12 mouse cellular contexts compared by ENCODE assay signal in the genomic region with DNA sequence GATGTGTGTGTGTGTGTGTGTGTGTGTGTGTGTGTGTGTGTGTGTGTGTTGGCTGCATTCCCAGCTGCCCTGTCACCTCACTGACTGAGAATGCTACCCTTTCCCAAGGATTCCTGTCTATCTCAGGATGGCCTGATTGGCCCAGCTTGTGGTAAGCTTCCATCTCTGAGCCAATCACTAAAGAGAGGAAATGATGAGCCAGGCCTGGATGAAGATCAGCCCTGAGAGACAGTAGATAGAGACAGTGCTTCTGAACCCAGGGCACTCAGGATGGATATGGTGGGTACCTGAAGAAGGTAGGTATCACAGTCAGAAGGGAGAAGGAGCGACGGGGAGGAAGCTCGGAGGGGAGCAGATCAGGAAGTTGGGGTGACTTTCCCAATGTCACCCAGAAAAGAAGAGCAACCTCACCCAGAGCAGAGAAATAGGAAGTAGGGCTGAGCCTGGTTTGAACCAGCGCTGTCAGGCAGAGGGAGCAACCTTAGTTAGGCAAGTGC. TPM values are rescaled to one million over a fixed set of nuclear protein-coding genes. Genes with fewer than 3 reads are reported as not detected.
A peak's percentile ranks its signal among the peaks of the same experiment; 100 is the strongest.
DNase-seq lines count a peak whose midpoint lies in the region; ATAC-seq and TF ChIP-seq lines count a peak whose summit lies in the region.
"Had no signal": no experiment of that assay in that cellular context is flagged by ENCODE, and none has a peak within 500 bp of the region (broad histone marks: within the 10 kb centered on the region; RNA-seq: fewer than 3 reads in every experiment).

No protein-coding gene starts in this region.

- intact Hi-C loops in gastrocnemius, adult 2 months (cut with DNase I) = no loop called here

- ATAC-seq in liver, embryonic 11.5 days (replicated peaks; ENCODE audit: low FRiP score) = no peak
- ATAC-seq in liver, postnatal 0 days = peak; percentile 51
- ATAC-seq: midbrain, embryonic 16.5 days had no signal

- no peak overlapping the region for H3K4me3 ChIP-seq in gastrocnemius, adult 2 months
- no peak overlapping the region for H3K4me3 ChIP-seq in liver, adult 2 months (ENCODE audit: insufficient read depth, low read depth, low read length)
- no peak overlapping the region for H3K4me3 ChIP-seq in liver, embryonic 11.5 days (ENCODE audit: low read depth, low read length)
- H3K4me3 ChIP-seq in liver, postnatal 0 days (ENCODE audit: low read depth, low read length) = no peak overlapping the region
- H3K4me3 ChIP-seq: hindbrain, embryonic 12.5 days had no signal

- no peak for TF ChIP-seq CTCF in gastrocnemius, adult 2 months (IDR thresholded peaks at IDR 0.05)
- no peak for TF ChIP-seq CTCF in liver, adult 2 months (IDR thresholded peaks at IDR 0.05; ENCODE audit: low read depth, low read length)
- no peak for TF ChIP-seq CTCF in liver, postnatal 0 days (IDR thresholded peaks at IDR 0.05; ENCODE audit: low read depth)

- no peaks in the 10 kb centered on the region for H3K4me1 ChIP-seq in liver, adult 2 months (ENCODE audit: control insufficient read depth, insufficient read depth, low read length)
- no peaks in the 10 kb centered on the region; the same call in 1 of the 2 replicates for H3K4me1 ChIP-seq in liver, embryonic 11.5 days (replicated peaks; ENCODE audit: control insufficient read depth, insufficient read depth, low read length)
- H3K4me1 ChIP-seq in liver, postnatal 0 days (ENCODE audit: insufficient read depth) = peaks cover 8% of the 10 kb centered on the region

- H3K9ac ChIP-seq in liver, adult 2 months (ENCODE audit: low read depth, low read length) = no peak overlapping the region
- no peak overlapping the region for H3K9ac ChIP-seq in liver, embryonic 11.5 days (ENCODE audit: low read depth, low read length)
- no peak overlapping the region for H3K9ac ChIP-seq in liver, postnatal 0 days (replicated peaks)
- H3K9ac ChIP-seq: hindbrain, embryonic 12.5 days had no signal

- no peaks in the 10 kb centered on the region for H3K9me3 ChIP-seq in liver, embryonic 11.5 days (ENCODE audit: control insufficient read depth, low read length)
- H3K9me3 ChIP-seq in liver, postnatal 0 days (ENCODE audit: low read length) = no peaks in the 10 kb centered on the region
- H3K9me3 ChIP-seq: hindbrain, embryonic 12.5 days had no signal

- H3K27ac ChIP-seq in gastrocnemius, adult 2 months = peak overlapping the region; percentile 25; the same call in 1 of the 2 replicates
- 0 out of 2 replicates have a peak overlapping the region, but pooled peaks have one; percentile 37 for H3K27ac ChIP-seq in liver, adult 2 months (replicated peaks; ENCODE audit: insufficient read depth, low read depth, low read length)
- no peak overlapping the region; the same call in 1 of the 2 replicates for H3K27ac ChIP-seq in liver, embryonic 11.5 days (ENCODE audit: low read depth, low read length)
- H3K27ac ChIP-seq in liver, postnatal 0 days (ENCODE audit: low read depth) = peak overlapping the region; percentile 69
- H3K27ac ChIP-seq: hindbrain, embryonic 12.5 days had no signal

- WGBS in liver, adult 2 months = 87% methylated on average over 4 of the region's 4 CpGs
- 66% methylated on average over 4 of the region's 4 CpGs for WGBS in liver, embryonic 11.5 days
- 48% methylated on average over 4 of the region's 4 CpGs for WGBS in liver, postnatal 0 days (ENCODE audit: insufficient replicate concordance)

- no peak overlapping the region for H3K4me2 ChIP-seq in liver, embryonic 11.5 days
- no peak overlapping the region for H3K4me2 ChIP-seq in liver, postnatal 0 days (ENCODE audit: low read depth, low read length)
- H3K4me2 ChIP-seq: hindbrain, embryonic 12.5 days had no signal

- no peak for TF ChIP-seq POLR2A in liver, adult 2 months (IDR thresholded peaks at IDR 0.05; ENCODE audit: extremely low read depth, insufficient read depth, low read length)

- TF ChIP-seq EP300 in liver, postnatal 0 days (IDR thresholded peaks at IDR 0.05; ENCODE audit: low read depth) = no peak

- no peaks in the 10 kb centered on the region for H3K36me3 ChIP-seq in liver, adult 2 months (ENCODE audit: control insufficient read depth, insufficient read depth, low read length)
- H3K36me3 ChIP-seq in liver, embryonic 11.5 days (ENCODE audit: control insufficient read depth, insufficient read depth, low read length) = no peaks in the 10 kb centered on the region
- H3K36me3 ChIP-seq in liver, postnatal 0 days (replicated peaks; ENCODE audit: insufficient read depth, low read length) = no peaks in the 10 kb centered on the region
- H3K36me3 ChIP-seq: hindbrain, embryonic 12.5 days had no signal

- no peaks in the 10 kb centered on the region for H3K79me2 ChIP-seq in liver, adult 2 months (ENCODE audit: control insufficient read depth, insufficient read depth, low read length)

- H3K27me3 ChIP-seq in liver, adult 2 months (ENCODE audit: control insufficient read depth, insufficient read depth, low read length) = no peaks in the 10 kb centered on the region
- H3K27me3 ChIP-seq in liver, embryonic 11.5 days (replicated peaks; ENCODE audit: control insufficient read depth, insufficient read depth, low read length) = no peaks in the 10 kb centered on the region
- no peaks in the 10 kb centered on the region for H3K27me3 ChIP-seq in liver, postnatal 0 days (ENCODE audit: insufficient read depth, low read length)

- DNase-seq in gastrocnemius, adult 2 months = no peak
- no peak for DNase-seq in gastrocnemius, adult 18-20 months (ENCODE audit: low spot score)
- DNase-seq in liver, adult 2 months (ENCODE audit: extremely low read depth, low read depth, low spot score) = no peak
- no peak for DNase-seq in liver, embryonic 11.5 days (ENCODE audit: low spot score)
- DNase-seq in Muller cell, postnatal 12 days (ENCODE audit: inconsistent ontology term) = peak; percentile 60
- DNase-seq in liver, postnatal 0 days = peak; percentile 40
- no peak for DNase-seq in ovary, postnatal 10 days (ENCODE audit: low spot score)
- DNase-seq in frontal cortex, postnatal 25 days (ENCODE audit: low spot score in 2 of 2) = no peak
- DNase-seq: layer of hippocampus, postnatal 36 days; spleen, adult 18-20 months had no signal

RNA-seq across cellular contexts. Expression of a gene that starts 5.8 kb away (rescaled TPM):
- total RNA-seq in gastrocnemius, adult 2 months (2021) = 10 to 100 TPM; 26.1 to 36.7 TPM
- total RNA-seq in gastrocnemius, adult 18-20 months (2021) = 10 to 100 TPM; 23.6 to 31.2 TPM
- total RNA-seq in liver, adult 2 months (2014; rRNA removed) = 6.0 and 10.1 TPM in 2 replicates
- 46.8 and 48.7 TPM in 2 replicates for polyA plus RNA-seq in liver, adult 2 months (2012; rRNA removed)
- polyA plus RNA-seq in liver, embryonic 11.5 days (2014; fragmentation: Nextera tagmentation; extraction: Ambion mirVana) = 36.4 and 38.8 TPM in 2 replicates
- polyA plus RNA-seq in liver, postnatal 0 days (2015; fragmentation: Nextera tagmentation; extraction: Ambion mirVana) = 6.6 and 8.4 TPM in 2 replicates

RNA-seq across cellular contexts. Expression of a gene that starts 46.2 kb away (rescaled TPM):
- 10 to 100 TPM; 41.8 to 61.4 TPM for total RNA-seq in gastrocnemius, adult 2 months (2021)
- 10 to 100 TPM; 45.4 to 48.0 TPM for total RNA-seq in gastrocnemius, adult 18-20 months (2021)
- total RNA-seq in liver, adult 2 months (2014; rRNA removed) = 4.3 and 6.8 TPM in 2 replicates
- 4.7 and 6.6 TPM in 2 replicates for polyA plus RNA-seq in liver, adult 2 months (2012; rRNA removed)
- polyA plus RNA-seq in liver, embryonic 11.5 days (2014; fragmentation: Nextera tagmentation; extraction: Ambion mirVana) = 39.2 and 42.5 TPM in 2 replicates
- polyA plus RNA-seq in liver, postnatal 0 days (2015; fragmentation: Nextera tagmentation; extraction: Ambion mirVana) = 7.5 and 8.9 TPM in 2 replicates

Comparison
In these comparisons a context has a peak if more than half of its experiments do, and no peak if none do; other contexts are left out.
1. DNase-seq: peak in Muller cell, postnatal 12 days (single experiment) and liver, postnatal 0 days (single experiment); none in gastrocnemius, adult 2 months (single experiment), gastrocnemius, adult 18-20 months (single experiment), liver, adult 2 months (single experiment), liver, embryonic 11.5 days (single experiment), ovary, postnatal 10 days (single experiment) and frontal cortex, postnatal 25 days (0 of 2).